Mouse (Mus musculus) subcutaneous adipose tissue, adult 2 months (tissue): Measurements from ENCODE around the gene Vmn1r42. TPM values are rescaled to one million over a fixed set of nuclear protein-coding genes. Genes with fewer than 3 reads are reported as not detected.

Source experiments
- polyA plus RNA-seq: library from polyadenylated mRNA; depleted of rRNA; stranded (reverse); fragments of >200 nt; gene quantifications from 2 replicates; pipeline ENCODE4 v1.2.3, GENCODE M21; 2012; ENCODE audit warnings: low replicate concordance; rRNA removed

Gene Vmn1r42
- polyA plus RNA-seq, result not detected in 2 replicates

GRCm38 (mm10) chr6:89876313-89876712 is at the start of gene Vmn1r42, which contains the start of gene Vmn1r43:
Vmn1r42 (minus strand) TSS chr6:89876413.
Vmn1r43 (minus strand) TSS chr6:89876413.

DNA sequence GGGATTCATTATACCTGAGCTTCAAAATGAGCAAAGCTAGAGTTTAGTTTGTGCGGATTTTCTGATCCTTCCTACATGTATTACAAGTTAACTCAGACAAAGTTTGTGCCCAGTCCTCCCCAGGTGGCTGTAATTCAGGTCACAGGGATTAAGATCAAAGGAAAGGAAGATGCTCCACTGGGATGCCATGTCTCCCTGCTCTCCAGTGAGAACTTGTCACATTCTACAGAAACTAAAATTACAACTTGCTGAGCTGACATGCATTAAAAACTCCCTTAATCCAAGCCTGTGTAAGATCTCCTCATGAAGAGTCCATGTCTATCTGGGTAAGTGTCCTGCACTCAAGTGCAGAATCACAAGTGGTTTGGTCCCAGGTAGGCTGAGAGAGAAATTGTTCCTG is 7.1 kb upstream of the Vmn1r42 start, which contains the start of gene Vmn1r44:
Gene Vmn1r44 (plus strand): TSS at position 301 of the 400 bp plus-strand sequence.

Other genes with a start within 250 kb of the Vmn1r42 start
- 11.4 and 11.8 TPM in 2 replicates for gene Txnrd3, start 232.4 kb downstream of the Vmn1r42 start, polyA plus RNA-seq
- not detected in 2 replicates for gene Vmn1r40, start 168.9 kb downstream of the Vmn1r42 start, polyA plus RNA-seq
- gene Vmn1r41, start 135.6 kb downstream of the Vmn1r42 start, polyA plus RNA-seq, result not detected in 2 replicates
- gene Vmn1r43, start within 50 bp of the Vmn1r42 start, polyA plus RNA-seq, result not detected in 2 replicates
- gene Vmn1r44, start 7.2 kb upstream of the Vmn1r42 start, polyA plus RNA-seq, result not detected in 2 replicates
- gene Vmn1r45, start 64.2 kb upstream of the Vmn1r42 start, polyA plus RNA-seq, result not detected in 2 replicates
- not detected in 2 replicates for gene Vmn1r46, start 92.9 kb upstream of the Vmn1r42 start, polyA plus RNA-seq
- gene Vmn1r47, start 139.7 kb upstream of the Vmn1r42 start, polyA plus RNA-seq, result not detected in 2 replicates
- gene Vmn1r48, start 160.4 kb upstream of the Vmn1r42 start, polyA plus RNA-seq, result not detected in 2 replicates
- gene Vmn1r49, start 202.1 kb upstream of the Vmn1r42 start, polyA plus RNA-seq, result not detected in 2 replicates
- not detected in 2 replicates for gene Vmn1r50, start 225.0 kb upstream of the Vmn1r42 start, polyA plus RNA-seq
- gene Vmn1r51, start 246.2 kb upstream of the Vmn1r42 start, polyA plus RNA-seq, result not detected in 2 replicates